Mouse (Mus musculus) hindbrain, embryonic 15.5 days (tissue): ENCODE results near the gene Atp2b4. TPM values are rescaled to one million over a fixed set of nuclear protein-coding genes. Genes with fewer than 3 reads are reported as not detected.
A peak's percentile ranks its signal among the peaks of the same experiment; 100 is the strongest.

ENCODE experiments used
- ATAC-seq: fragments of 200-750 bp; cut with Nextera tagmentation; 2 replicates; pipeline ENCODE4 v1.8.0; 2017; ENCODE audit warnings: low read depth, moderate number of reproducible peaks, moderate TSS enrichment; ENCODE audit not compliant: low FRiP score
- H3K27ac ChIP-seq: fragments of 300-500 bp; sonication (generic); replicated peaks from 2 replicates; pipeline ENCODE4 v1.5.1; 2015; ENCODE audit warnings: mild to moderate bottlenecking, inconsistent platforms
- H3K27me3 ChIP-seq: fragments of 300-500 bp; sonication (generic); 2 replicates; pipeline ENCODE4 v1.6.1; 2015; ENCODE audit warnings: control low read depth, inconsistent platforms
- H3K36me3 ChIP-seq: fragments of 300-500 bp; sonication (generic); 2 replicates; pipeline ENCODE4 v1.6.1; 2015; ENCODE audit warnings: control low read depth, inconsistent platforms
- H3K4me1 ChIP-seq: fragments of 300-500 bp; sonication (generic); replicated peaks from 2 replicates; pipeline ENCODE4 v1.6.1; 2015; ENCODE audit warnings: control low read depth, inconsistent platforms
- H3K4me2 ChIP-seq: fragments of 300-500 bp; sonication (generic); 2 replicates; pipeline ENCODE4 v1.6.1; 2015; ENCODE audit warnings: moderate library complexity, mild to moderate bottlenecking, inconsistent platforms
- H3K4me3 ChIP-seq: fragments of 300-500 bp; sonication (generic); 2 replicates; pipeline ENCODE4 v1.5.1; 2015; ENCODE audit warnings: mild to moderate bottlenecking, inconsistent platforms
- H3K9ac ChIP-seq: fragments of 300-500 bp; sonication (generic); 2 replicates; pipeline ENCODE4 v1.6.1; 2015; ENCODE audit warnings: inconsistent platforms
- H3K9me3 ChIP-seq: fragments of 300-500 bp; sonication (generic); 2 replicates; pipeline ENCODE4 v1.6.1; 2016; ENCODE audit warnings: control low read depth, inconsistent platforms
- WGBS: fragments of 180-500 bp; shearing (Covaris S2); methylation state at CpG from one replicate; pipeline ENCODE4 v1.1.7; 2015; 5-methylcytosine and 5-hydroxymethylcytosine counted together
- polyA plus RNA-seq: library from polyadenylated mRNA; unstranded; fragments of >200 nt; fragmentation: Nextera tagmentation; extraction: Ambion mirVana; gene quantifications from 2 replicates; pipeline ENCODE4 v1.2.1, GENCODE M21; 2015

Gene Atp2b4
- 11.8 and 12.4 TPM in 2 replicates for polyA plus RNA-seq

DNA sequence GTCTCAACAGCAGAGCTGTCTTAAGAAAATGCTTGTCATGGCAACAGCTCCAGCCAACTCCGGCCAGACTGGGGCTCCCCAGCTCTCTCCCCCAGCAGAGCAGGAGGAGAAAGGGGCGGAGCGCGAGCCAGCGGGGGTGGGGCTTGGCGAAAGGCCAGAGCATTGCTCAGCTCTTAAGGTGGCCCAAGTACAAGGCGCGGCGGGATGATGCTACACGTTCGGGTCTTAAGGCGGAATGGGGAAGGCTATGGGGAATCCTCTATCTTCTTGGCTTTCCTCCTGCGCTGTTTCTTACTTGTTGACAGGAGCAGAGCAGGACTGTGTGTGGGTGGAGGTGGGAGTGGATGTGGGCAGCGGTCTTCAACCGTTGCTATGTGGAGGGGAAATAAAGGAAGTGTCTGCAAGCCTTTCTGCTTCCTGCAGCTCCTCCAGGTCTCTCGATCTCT, at the start of gene Atp2b4:
Atp2b4 (minus strand) TSS at position 94 of the 446 bp plus-strand sequence.
- H3K9me3 ChIP-seq = no peaks in the 10 kb centered on the region
- under 1% methylated on average over 16 of the region's 16 CpGs for WGBS
- peak; percentile 78 for ATAC-seq
- H3K4me2 ChIP-seq = peak within 1 kb of the TSS; percentile 96
- H3K4me1 ChIP-seq = peaks cover 40% of the 10 kb centered on the region
- peak within 1 kb of the TSS; percentile 37; the same call in 1 of the 2 replicates for H3K27ac ChIP-seq
- H3K4me3 ChIP-seq = peak within 1 kb of the TSS; percentile 59
- H3K36me3 ChIP-seq = no peaks in the 10 kb centered on the region
- no peaks in the 10 kb centered on the region for H3K27me3 ChIP-seq
- H3K9ac ChIP-seq = peak within 1 kb of the TSS; percentile 45

DNA sequence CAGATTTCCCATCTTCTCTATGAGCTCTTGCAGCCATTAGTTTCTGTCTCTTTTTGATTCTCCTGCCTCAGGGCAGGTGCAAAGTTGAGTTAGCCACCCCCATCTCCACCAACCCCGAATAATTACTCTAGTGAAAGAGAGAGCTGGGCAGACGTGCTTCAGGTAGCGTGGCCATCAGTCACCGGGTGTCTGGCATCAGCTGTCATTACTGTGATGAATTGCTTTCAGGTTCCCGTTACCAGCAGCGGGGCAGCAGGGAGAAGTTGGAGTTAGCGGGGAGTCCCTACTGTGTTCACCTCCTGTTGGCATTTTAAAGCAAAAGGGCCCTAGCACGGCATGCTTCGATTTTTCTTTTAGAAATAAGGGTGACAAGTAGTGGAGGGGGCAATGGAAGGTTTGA, 43.9 kb upstream of the Atp2b4 start:
- WGBS = 20% methylated on average over 9 of the region's 9 CpGs
- H3K9ac ChIP-seq = no peak overlapping the region
- no peaks in the 10 kb centered on the region for H3K27me3 ChIP-seq
- H3K36me3 ChIP-seq = no peaks in the 10 kb centered on the region
- H3K4me3 ChIP-seq = no peak overlapping the region
- no peak for ATAC-seq
- H3K4me2 ChIP-seq = no peak overlapping the region
- no peaks in the 10 kb centered on the region for H3K9me3 ChIP-seq
- peaks cover 27% of the 10 kb centered on the region for H3K4me1 ChIP-seq
- no peak overlapping the region for H3K27ac ChIP-seq

DNA sequence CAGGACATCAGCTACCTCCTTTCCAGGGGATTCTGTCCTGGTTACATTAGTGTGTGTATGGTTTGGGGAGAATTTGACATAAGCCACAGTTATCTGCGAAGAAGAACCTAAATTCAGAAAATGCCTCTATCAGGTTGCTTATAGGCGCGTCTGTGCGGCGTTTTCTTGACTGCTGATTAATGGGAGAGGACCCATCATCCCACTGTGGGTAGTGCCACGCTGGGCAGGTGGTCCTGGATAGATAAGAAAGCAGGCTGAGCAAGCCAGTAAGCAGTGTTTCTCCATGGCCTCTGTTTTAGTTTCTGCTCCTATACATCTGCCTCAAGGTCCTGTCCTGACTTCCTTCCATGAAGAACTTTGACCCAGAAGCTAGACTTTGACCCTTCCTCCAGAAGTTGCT, 43.1 kb upstream of the Atp2b4 start:
- no peak overlapping the region for H3K4me3 ChIP-seq
- ATAC-seq = no peak
- no peak overlapping the region for H3K4me2 ChIP-seq
- no peaks in the 10 kb centered on the region for H3K9me3 ChIP-seq
- no peaks in the 10 kb centered on the region for H3K36me3 ChIP-seq
- H3K9ac ChIP-seq = no peak overlapping the region
- H3K4me1 ChIP-seq = peaks cover 27% of the 10 kb centered on the region
- 92% methylated on average over 6 of the region's 6 CpGs for WGBS
- H3K27me3 ChIP-seq = no peaks in the 10 kb centered on the region
- H3K27ac ChIP-seq = no peak overlapping the region

DNA sequence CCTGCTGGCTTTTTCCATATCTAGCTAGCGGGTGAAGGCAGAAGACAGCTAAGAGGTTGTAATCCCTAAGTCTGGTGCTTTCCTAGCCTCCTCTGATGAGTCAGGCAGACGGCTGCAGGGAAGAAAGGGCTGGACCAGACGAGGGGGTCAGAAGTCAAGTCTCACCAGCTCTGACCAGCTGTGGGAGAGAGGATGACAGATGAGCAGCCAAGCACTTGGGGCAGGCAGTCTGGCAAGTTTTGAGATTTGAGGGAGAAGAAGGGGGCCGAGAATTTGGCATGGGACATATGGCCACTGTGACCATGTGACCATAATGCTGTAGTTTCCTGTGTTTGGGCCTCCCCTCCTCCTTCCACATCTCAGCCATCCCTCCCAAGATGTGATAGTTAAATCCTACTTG, 42.5 kb upstream of the Atp2b4 start:
- 44% methylated on average over 4 of the region's 4 CpGs for WGBS
- no peaks in the 10 kb centered on the region for H3K9me3 ChIP-seq
- ATAC-seq = no peak
- H3K27me3 ChIP-seq = no peaks in the 10 kb centered on the region
- no peak overlapping the region for H3K9ac ChIP-seq
- H3K4me2 ChIP-seq = no peak overlapping the region
- H3K4me1 ChIP-seq = peaks cover 27% of the 10 kb centered on the region
- no peak overlapping the region for H3K27ac ChIP-seq
- no peaks in the 10 kb centered on the region for H3K36me3 ChIP-seq
- H3K4me3 ChIP-seq = no peak overlapping the region

DNA sequence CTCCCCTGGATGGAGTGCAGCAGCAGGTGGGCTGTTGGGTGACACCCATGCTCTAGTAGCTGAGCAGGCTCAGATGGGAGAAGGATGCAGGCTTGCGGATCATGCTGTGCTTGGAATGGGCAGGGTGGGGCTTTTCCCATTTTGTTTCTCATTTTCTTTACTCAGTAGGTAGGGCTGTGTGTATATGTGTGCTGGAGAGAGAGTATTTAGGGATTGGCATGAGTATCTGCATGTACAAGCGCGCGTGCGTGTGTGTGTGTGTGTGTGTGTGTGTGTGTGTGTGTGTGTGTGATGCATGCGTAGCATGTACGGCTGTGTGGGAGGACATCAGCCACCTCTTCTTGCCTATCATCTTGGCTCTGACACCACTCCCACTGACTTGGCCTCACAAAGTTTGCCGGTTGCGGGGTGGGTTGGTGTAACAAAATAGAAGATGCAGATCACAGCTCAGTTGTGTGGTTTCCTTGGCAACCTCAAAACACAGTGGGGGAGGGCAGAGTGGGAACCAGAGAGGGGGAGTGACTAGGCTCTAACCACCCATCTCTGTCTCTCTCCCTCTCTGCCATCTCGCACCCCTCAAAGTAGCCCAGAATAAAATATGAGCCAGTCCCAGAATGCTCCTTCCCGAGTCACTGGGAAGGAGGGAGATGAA, 41.4 kb upstream of the Atp2b4 start:
- H3K9me3 ChIP-seq = no peaks in the 10 kb centered on the region
- H3K4me2 ChIP-seq = no peak overlapping the region
- H3K27ac ChIP-seq = 0 out of 2 replicates have a peak overlapping the region, but pooled peaks have one; percentile 26
- H3K36me3 ChIP-seq = no peaks in the 10 kb centered on the region
- H3K9ac ChIP-seq = no peak overlapping the region
- peaks cover 27% of the 10 kb centered on the region for H3K4me1 ChIP-seq
- WGBS = 50% methylated on average over 11 of the region's 11 CpGs
- no peak overlapping the region for H3K4me3 ChIP-seq
- peak; percentile 55; the same call in 1 of the 2 replicates for ATAC-seq
- H3K27me3 ChIP-seq = no peaks in the 10 kb centered on the region

DNA sequence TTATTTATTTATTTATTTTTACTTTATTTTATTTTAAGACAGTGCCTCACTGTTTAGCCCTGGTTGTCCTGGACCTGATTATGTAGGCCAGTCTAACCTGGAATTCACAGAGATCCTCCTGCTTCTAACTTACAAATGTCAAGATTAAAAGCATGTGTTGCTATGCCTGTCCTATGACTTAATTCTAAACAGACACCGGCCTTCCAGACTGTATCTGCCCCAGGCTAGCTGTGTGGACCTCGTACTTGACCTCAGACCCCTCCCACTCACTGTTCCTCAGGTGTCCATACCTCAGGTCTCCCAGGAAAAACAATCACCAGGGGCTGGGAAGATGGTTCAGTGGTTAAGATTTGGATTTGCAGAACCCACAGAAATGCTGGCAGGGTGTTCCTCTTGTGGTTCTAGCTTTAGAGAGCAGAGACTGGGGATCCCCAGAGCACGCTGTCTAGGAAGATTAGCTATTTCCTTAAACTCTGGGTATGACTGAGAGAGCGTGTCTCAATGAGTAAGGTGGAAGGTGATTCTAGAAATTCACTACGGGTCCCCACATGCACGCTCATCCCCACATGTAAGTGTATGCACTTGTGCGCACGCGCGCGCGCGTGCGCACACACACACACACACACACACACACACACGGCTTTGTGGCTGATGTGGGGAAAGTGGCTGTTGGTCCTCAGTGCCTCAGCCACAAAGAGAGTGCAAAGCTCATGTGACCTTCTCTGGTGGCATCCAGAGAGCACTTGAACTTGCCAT, 40.5 kb upstream of the Atp2b4 start:
- Histone ChIP-seq H3K4me3 (no peak overlapping the region), H3K4me1 (peaks cover 27% of the 10 kb centered on the region), H3K36me3 (no peaks in the 10 kb centered on the region), H3K27ac (no peak overlapping the region), H3K9me3 (no peaks in the 10 kb centered on the region), H3K9ac (no peak overlapping the region), H3K4me2 (no peak overlapping the region), H3K27me3 (no peaks in the 10 kb centered on the region)
- ATAC-seq = no peak
- WGBS = 90% methylated on average over 15 of the region's 15 CpGs

DNA sequence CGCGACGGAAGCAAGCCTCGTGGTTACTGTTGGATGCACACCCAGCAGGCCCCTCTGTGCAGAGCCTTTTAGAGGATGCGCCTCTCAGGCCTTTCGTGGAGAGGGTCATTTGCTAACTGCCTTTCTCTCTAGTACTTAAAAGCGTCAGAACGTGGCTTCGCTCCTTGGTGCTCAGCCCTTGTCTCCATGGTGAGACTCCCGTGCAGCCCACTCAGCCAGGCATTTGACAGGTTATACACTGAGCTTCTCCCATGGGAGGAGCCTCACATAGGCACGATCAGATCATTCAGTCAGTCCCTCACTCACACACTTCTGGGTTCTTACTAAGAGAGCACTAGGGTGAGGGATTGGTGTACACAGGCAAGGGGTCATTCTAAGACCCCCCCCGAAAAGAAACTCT, 39.7 kb upstream of the Atp2b4 start:
- no peaks in the 10 kb centered on the region for H3K9me3 ChIP-seq
- H3K4me2 ChIP-seq = no peak overlapping the region
- ATAC-seq = peak; percentile 15; the same call in 1 of the 2 replicates
- H3K27me3 ChIP-seq = no peaks in the 10 kb centered on the region
- no peaks in the 10 kb centered on the region for H3K36me3 ChIP-seq
- no peak overlapping the region for H3K27ac ChIP-seq
- 33% methylated on average over 12 of the region's 12 CpGs for WGBS
- H3K4me3 ChIP-seq = no peak overlapping the region
- H3K4me1 ChIP-seq = peaks cover 27% of the 10 kb centered on the region
- no peak overlapping the region for H3K9ac ChIP-seq

DNA sequence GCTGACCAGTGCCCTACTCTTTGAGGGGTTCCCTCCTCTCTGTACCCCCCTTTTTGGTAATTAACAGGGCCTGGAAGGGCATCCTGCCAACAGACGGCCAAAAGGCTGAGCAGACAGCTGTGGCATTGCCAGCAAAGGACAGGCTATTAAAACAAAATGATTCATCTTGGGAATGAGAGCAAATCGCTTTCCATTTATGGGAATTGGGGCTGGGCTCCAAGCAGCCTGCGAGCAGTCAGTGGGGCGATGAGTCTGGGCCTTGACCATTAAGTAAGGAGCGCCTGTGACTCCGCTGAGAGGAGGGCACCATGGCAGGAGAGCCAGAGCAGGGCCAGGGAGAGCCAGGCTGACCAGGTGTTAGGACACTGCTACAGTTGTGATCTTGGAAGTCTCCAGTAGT, 33.5 kb upstream of the Atp2b4 start:
- H3K27me3 ChIP-seq = no peaks in the 10 kb centered on the region
- no peaks in the 10 kb centered on the region for H3K36me3 ChIP-seq
- no peak overlapping the region for H3K4me2 ChIP-seq
- no peak overlapping the region for H3K9ac ChIP-seq
- H3K27ac ChIP-seq = no peak overlapping the region
- peaks cover 9% of the 10 kb centered on the region for H3K4me1 ChIP-seq
- 45% methylated on average over 6 of the region's 6 CpGs for WGBS
- no peak overlapping the region for H3K4me3 ChIP-seq
- ATAC-seq = no peak
- no peaks in the 10 kb centered on the region for H3K9me3 ChIP-seq

DNA sequence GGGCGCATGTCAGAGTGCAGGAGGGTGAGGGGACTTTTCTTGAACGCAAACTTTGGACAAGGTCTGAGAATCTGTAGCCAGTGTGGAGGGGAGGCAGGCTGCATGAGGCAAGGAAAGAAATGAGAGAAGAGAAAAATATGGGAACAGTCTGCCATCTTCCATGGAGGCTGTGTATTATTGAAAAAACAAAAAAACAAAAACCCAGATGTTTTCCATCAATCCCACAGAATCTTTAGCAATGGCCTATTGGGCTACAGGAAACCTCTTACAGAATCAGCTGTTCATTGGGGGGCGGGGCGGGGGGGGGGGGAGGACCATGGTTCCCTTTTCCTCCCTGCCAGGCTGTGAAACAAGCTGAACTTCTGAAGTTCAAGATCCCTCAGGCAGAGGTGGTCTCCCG, 31.9 kb upstream of the Atp2b4 start:
- Histone ChIP-seq H3K4me3 (no peak overlapping the region), H3K4me2 (no peak overlapping the region), H3K4me1 (peaks cover 12% of the 10 kb centered on the region), H3K27me3 (no peaks in the 10 kb centered on the region), H3K36me3 (no peaks in the 10 kb centered on the region), H3K9me3 (no peaks in the 10 kb centered on the region), H3K9ac (no peak overlapping the region), H3K27ac (no peak overlapping the region)
- WGBS = 63% methylated on average over 5 of the region's 5 CpGs
- ATAC-seq = no peak

DNA sequence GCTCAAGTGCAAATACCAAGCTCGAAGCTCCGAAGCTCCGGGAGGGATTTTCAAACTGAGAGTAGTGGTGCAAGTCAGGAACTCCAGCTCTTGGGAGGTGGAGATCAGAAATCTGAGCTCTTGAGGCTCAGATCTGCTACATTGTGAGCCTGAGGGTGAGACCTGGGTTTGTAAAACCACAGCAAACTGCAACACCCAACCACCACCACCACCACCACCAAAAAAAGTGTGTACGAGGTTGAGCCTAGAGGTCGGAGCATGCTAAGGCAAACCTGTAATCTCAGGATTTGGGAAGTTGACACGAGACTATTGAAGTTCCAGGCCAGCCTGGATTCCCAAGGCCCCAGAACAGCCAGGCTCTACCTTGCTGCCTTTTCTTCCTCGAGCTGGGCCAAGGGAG, 25.4 kb upstream of the Atp2b4 start:
- 79% methylated on average over 7 of the region's 7 CpGs for WGBS
- H3K4me3 ChIP-seq = no peak overlapping the region
- no peaks in the 10 kb centered on the region for H3K36me3 ChIP-seq
- H3K27me3 ChIP-seq = no peaks in the 10 kb centered on the region
- H3K9ac ChIP-seq = no peak overlapping the region
- no peaks in the 10 kb centered on the region for H3K9me3 ChIP-seq
- 0 out of 2 replicates have a peak overlapping the region, but pooled peaks have one; percentile 17 for H3K27ac ChIP-seq
- peaks cover 25% of the 10 kb centered on the region for H3K4me1 ChIP-seq
- ATAC-seq = no peak
- no peak overlapping the region for H3K4me2 ChIP-seq

DNA sequence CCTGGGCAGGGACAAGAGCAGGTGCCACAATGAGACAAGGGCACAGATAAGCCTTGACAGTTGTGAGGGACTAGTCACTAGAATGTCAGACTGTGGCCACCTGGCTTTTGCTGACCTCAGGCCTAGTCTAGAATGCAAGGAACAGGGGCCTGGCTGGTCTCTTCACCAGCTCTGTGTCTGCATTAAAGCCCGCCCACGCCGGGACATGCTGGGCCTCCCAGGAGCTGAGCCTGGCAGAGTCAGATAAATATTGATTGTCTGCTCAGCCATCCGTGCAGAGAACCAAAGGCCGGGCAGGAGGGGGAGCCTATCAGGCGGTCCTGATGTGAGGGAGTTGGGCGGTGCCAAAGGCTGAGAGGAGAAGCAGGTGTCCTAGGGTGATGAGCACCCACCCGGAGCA, 24.7 kb upstream of the Atp2b4 start:
- Histone ChIP-seq H3K27me3 (no peaks in the 10 kb centered on the region), H3K9me3 (no peaks in the 10 kb centered on the region), H3K9ac (no peak overlapping the region), H3K4me2 (no peak overlapping the region), H3K4me1 (peaks cover 28% of the 10 kb centered on the region), H3K4me3 (no peak overlapping the region), H3K36me3 (no peaks in the 10 kb centered on the region), H3K27ac (peak overlapping the region; percentile 64; the same call in 1 of the 2 replicates)
- 7% methylated on average over 8 of the region's 8 CpGs for WGBS
- peak; percentile 69; the same call in 1 of the 2 replicates for ATAC-seq

DNA sequence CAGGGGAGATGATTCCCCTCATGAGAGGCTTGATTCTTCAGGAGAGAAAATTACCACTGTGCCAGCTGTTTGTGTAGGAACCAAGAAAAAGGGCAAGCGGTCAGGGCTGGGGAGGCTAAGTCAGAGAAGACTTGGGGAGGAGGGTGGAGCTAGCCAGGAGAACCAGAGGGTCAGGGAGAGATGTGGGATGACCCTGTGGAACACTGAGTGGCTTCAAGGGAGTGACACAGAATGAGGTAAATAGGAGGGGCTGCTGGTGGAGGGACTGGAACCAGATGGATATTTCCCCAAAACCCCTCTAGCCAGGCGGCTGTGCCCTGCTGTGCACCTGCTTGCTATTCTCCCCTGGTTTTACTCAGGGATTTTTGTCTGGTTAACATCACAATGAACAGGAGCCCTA, 24.3 kb upstream of the Atp2b4 start:
- ATAC-seq = no peak
- no peak overlapping the region for H3K4me3 ChIP-seq
- peak overlapping the region; percentile 64; the same call in 1 of the 2 replicates for H3K27ac ChIP-seq
- H3K36me3 ChIP-seq = no peaks in the 10 kb centered on the region
- no peak overlapping the region for H3K9ac ChIP-seq
- no peak overlapping the region for H3K4me2 ChIP-seq
- H3K9me3 ChIP-seq = no peaks in the 10 kb centered on the region
- H3K4me1 ChIP-seq = peaks cover 28% of the 10 kb centered on the region
- H3K27me3 ChIP-seq = no peaks in the 10 kb centered on the region
- 56% methylated on average over 2 of the region's 2 CpGs for whole genome bisulfite sequencing
